Mouse (Mus musculus): ENCODE measurements around the gene C130050O18Rik.

GRCm38 (mm10) chr5:139398786-139399185 lies 6.3 kb upstream of the C130050O18Rik start:
- TF ChIP-seq CTCF (IDR thresholded peaks at IDR 0.05; ENCODE audit: control insufficient read depth, insufficient read depth, insufficient read length) (no peak), MAX (IDR thresholded peaks at IDR 0.05) (no peak), CEBPB (IDR thresholded peaks at IDR 0.05; ENCODE audit: low read depth) (no peak), USF1 (IDR thresholded peaks at IDR 0.05; ENCODE audit: low read depth) (no peak), MYOD1 (IDR thresholded peaks at IDR 0.05; ENCODE audit: control insufficient read depth, insufficient read length, low read depth) (no peak)
